Mouse (Mus musculus) heart, postnatal 0 days (tissue): ENCODE results near the gene Ppp4c. TPM values are rescaled to one million over a fixed set of nuclear protein-coding genes. Genes with fewer than 3 reads are reported as not detected.

ENCODE experiments used
- ATAC-seq: fragments of 200-750 bp; cut with Nextera tagmentation; 2 replicates; pipeline ENCODE4 v1.8.0; 2017; ENCODE audit warnings: low read depth, moderate number of reproducible peaks, moderate library complexity; ENCODE audit not compliant: insufficient read depth
- DNase-seq: peaks from one replicate; pipeline ENCODE4 v3.0.0-alpha.2; 2016; ENCODE audit warnings: low spot score
- H3K27ac ChIP-seq: fragments of 300-500 bp; sonication (generic); 2 replicates; pipeline ENCODE4 v1.5.1; 2014; ENCODE audit warnings: low read depth, mild to moderate bottlenecking
- H3K27me3 ChIP-seq: fragments of 300-500 bp; sonication (generic); 2 replicates; pipeline ENCODE4 v1.6.1; 2014; ENCODE audit warnings: low read length, mixed read lengths; ENCODE audit not compliant: control insufficient read depth, insufficient read depth
- H3K36me3 ChIP-seq: fragments of 300-500 bp; sonication (generic); replicated peaks from 2 replicates; pipeline ENCODE4 v1.6.1; 2014; ENCODE audit warnings: low read length, mixed read lengths; ENCODE audit not compliant: control insufficient read depth, insufficient read depth
- H3K4me1 ChIP-seq: fragments of 300-500 bp; sonication (generic); 2 replicates; pipeline ENCODE4 v1.6.1; 2014; ENCODE audit warnings: antibody characterized with exemption; ENCODE audit not compliant: control insufficient read depth, insufficient read depth
- H3K4me2 ChIP-seq: fragments of 300-500 bp; sonication (generic); 2 replicates; pipeline ENCODE4 v1.6.1; 2014; ENCODE audit warnings: low read depth, mild to moderate bottlenecking, low read length, moderate library complexity
- H3K4me3 ChIP-seq: fragments of 300-500 bp; sonication (generic); 2 replicates; pipeline ENCODE4 v1.5.1; 2014; ENCODE audit warnings: low read depth, low read length
- H3K9ac ChIP-seq: fragments of 300-500 bp; sonication (generic); replicated peaks from 2 replicates; pipeline ENCODE4 v1.6.1; 2014; ENCODE audit warnings: low read depth, low read length, mixed read lengths
- H3K9me3 ChIP-seq: fragments of 300-500 bp; sonication (generic); replicated peaks from 2 replicates; pipeline ENCODE4 v1.6.1; 2016; ENCODE audit warnings: low read length; ENCODE audit not compliant: control insufficient read depth
- CTCF ChIP-seq: IDR thresholded peaks from 2 replicates; pipeline ENCODE4 v1.5.1; 2016; ENCODE audit warnings: antibody characterized with exemption, control low read depth, low read depth
- EP300 ChIP-seq: IDR thresholded peaks from 2 replicates; pipeline ENCODE4 v1.6.1; 2016; ENCODE audit warnings: antibody characterized with exemption, low read depth
- whole genome bisulfite sequencing: fragments of 180-500 bp; shearing (Covaris S2); extraction: QIAGEN DNeasy Blood & Tissue Kit; methylation state at CpG from one replicate; pipeline ENCODE4 v1.1.7; 2014; 5-methylcytosine and 5-hydroxymethylcytosine counted together
- polyA plus RNA-seq: library from polyadenylated mRNA; unstranded; fragments of >200 nt; fragmentation: Nextera tagmentation; extraction: Ambion mirVana; gene quantifications from 2 replicates; pipeline ENCODE4 v1.2.1, GENCODE M21; 2015
- total RNA-seq: library from RNA; depleted of rRNA; stranded (reverse); fragments of >200 nt; gene quantifications from 2 replicates; pipeline ENCODE4 v1.2.3, GENCODE M21; 2014; ENCODE audit warnings: low replicate concordance

Ppp4c gene
- total and polyA plus RNA-seq, 2 experiments from 2014 or later, result 77.4 to 118 TPM

- Histone ChIP-seq H3K4me3 (peak overlapping the region; percentile 56), H3K9ac (peak overlapping the region; percentile 40), H3K27me3 (no peaks in the 10 kb centered on the region), H3K27ac (peak overlapping the region; percentile 53), H3K9me3 (no peaks in the 10 kb centered on the region), H3K36me3 (0 out of 2 replicates have a peak, but pooled peaks cover 4% of the 10 kb centered on the region), H3K4me2 (peak overlapping the region; percentile 69), H3K4me1 (no peaks in the 10 kb centered on the region; the same call in none of the 2 replicates)
- WGBS, result 1% methylated on average over 43 of the region's 43 CpGs
- ATAC-seq, result peak; percentile 92
- TF ChIP-seq CTCF (no peak), EP300 (no peak)
- peak; percentile 95 for DNase-seq
Observed at GRCm38 (mm10) chr7:126808703-126809455, 16.6 kb upstream of the Ppp4c start.

DNA sequence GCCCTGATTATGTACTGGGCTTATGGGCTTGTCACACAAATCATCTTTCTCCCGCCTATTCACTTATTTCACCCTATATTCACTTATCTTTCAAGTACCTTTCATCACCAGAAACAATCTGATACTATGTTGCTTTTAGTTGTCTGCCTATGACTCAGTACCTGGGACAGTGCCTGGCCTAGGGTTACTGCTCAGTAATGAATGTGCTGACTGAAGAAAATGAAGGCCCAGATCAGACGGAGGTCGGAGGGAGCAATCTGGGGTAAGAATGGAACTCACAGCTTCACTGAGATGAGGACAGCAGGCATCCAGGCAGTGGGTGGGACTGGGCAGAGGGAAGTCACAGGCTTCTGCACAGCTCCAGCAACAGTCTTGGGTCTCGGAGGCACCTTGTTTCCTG lies 15.1 kb upstream of the Ppp4c start:
- Histone ChIP-seq H3K4me3 (no peak overlapping the region), H3K27ac (no peak overlapping the region), H3K36me3 (peaks cover 11% of the 10 kb centered on the region; the same call in 1 of the 2 replicates), H3K4me1 (no peaks in the 10 kb centered on the region; the same call in none of the 2 replicates), H3K9me3 (no peaks in the 10 kb centered on the region), H3K4me2 (no peak overlapping the region), H3K9ac (0 out of 2 replicates have a peak overlapping the region, but pooled peaks have one; percentile 9), H3K27me3 (no peaks in the 10 kb centered on the region)
- WGBS, result 40% methylated on average over 4 of the region's 4 CpGs
- DNase-seq, result no peak
- ATAC-seq, result no peak
- no peak for TF ChIP-seq EP300
- no peak for TF ChIP-seq CTCF

GRCm38 (mm10) chr7:126806956-126807355 lies 14.7 kb upstream of the Ppp4c start:
- 56% methylated on average over 6 of the region's 6 CpGs for WGBS
- Histone ChIP-seq H3K9me3 (no peaks in the 10 kb centered on the region), H3K36me3 (peaks cover 11% of the 10 kb centered on the region; the same call in 1 of the 2 replicates), H3K9ac (no peak overlapping the region), H3K27me3 (no peaks in the 10 kb centered on the region), H3K27ac (no peak overlapping the region), H3K4me3 (no peak overlapping the region), H3K4me1 (no peaks in the 10 kb centered on the region; the same call in none of the 2 replicates), H3K4me2 (no peak overlapping the region)
- TF ChIP-seq EP300 (no peak), CTCF (no peak)
- ATAC-seq (no peak), DNase-seq (no peak)

DNA sequence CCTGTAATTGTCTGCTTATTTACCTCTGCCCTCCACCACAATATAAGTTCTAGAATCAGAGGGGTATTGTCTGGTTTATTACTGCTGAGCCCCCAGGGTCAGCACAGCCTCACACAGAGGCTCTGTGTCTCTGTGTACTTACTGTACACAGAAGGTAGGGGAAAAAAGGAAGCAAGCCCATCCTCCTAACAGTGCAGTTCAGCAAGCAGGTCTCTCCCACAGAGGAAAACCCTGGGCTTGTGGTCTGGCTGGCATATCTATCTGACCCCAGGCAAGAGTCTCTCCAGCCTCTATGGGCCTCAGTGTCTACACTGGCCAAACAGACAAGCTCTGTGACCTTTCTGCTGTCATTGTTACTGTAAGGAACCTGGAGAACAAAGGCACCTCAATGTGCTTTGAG lies 11.5 kb upstream of the Ppp4c start:
- Histone ChIP-seq H3K27me3 (no peaks in the 10 kb centered on the region), H3K9me3 (no peaks in the 10 kb centered on the region), H3K9ac (no peak overlapping the region), H3K4me3 (no peak overlapping the region), H3K27ac (no peak overlapping the region), H3K4me2 (no peak overlapping the region), H3K4me1 (peaks cover 10% of the 10 kb centered on the region; the same call in 1 of the 2 replicates), H3K36me3 (peaks cover 11% of the 10 kb centered on the region; the same call in 1 of the 2 replicates)
- DNase-seq, result no peak
- no peak for TF ChIP-seq EP300
- TF ChIP-seq CTCF, result no peak
- ATAC-seq, result no peak

- no peak for TF ChIP-seq CTCF
- TF ChIP-seq EP300, result no peak
- Histone ChIP-seq H3K36me3 (peaks cover 11% of the 10 kb centered on the region; the same call in 1 of the 2 replicates), H3K4me2 (no peak overlapping the region), H3K27ac (no peak overlapping the region), H3K4me3 (no peak overlapping the region), H3K4me1 (peaks cover 10% of the 10 kb centered on the region; the same call in 1 of the 2 replicates), H3K9ac (no peak overlapping the region), H3K27me3 (no peaks in the 10 kb centered on the region), H3K9me3 (no peaks in the 10 kb centered on the region)
- no peak for ATAC-seq
- WGBS, result 82% methylated on average over 6 of the region's 6 CpGs
- DNase-seq, result no peak
Observed at GRCm38 (mm10) chr7:126803181-126803580, 10.9 kb upstream of the Ppp4c start.
